Mouse (Mus musculus): ENCODE results near the gene Akr1a1. TPM values are rescaled to one million over a fixed set of nuclear protein-coding genes. Genes with fewer than 3 reads are reported as not detected.

The Akr1a1 gene
- polyA plus RNA-seq, 1 experiment from 2014 or later = 796 TPM

GRCm38 (mm10) chr4:116626658-116627358, 24.7 kb downstream of the Akr1a1 start:
- H3K4me2 ChIP-seq (ENCODE audit: low read length) = peak overlapping the region; percentile 77
- peak overlapping the region; percentile 96 for H3K27ac ChIP-seq (ENCODE audit: low read length)
- peak overlapping the region; percentile 92 for H3K4me3 ChIP-seq (replicated peaks; ENCODE audit: low read length)
- no peaks in the 10 kb centered on the region for H3K36me3 ChIP-seq (ENCODE audit: control insufficient read depth, insufficient read depth)
- H3K9ac ChIP-seq (replicated peaks; ENCODE audit: low read depth, low read length) = peak overlapping the region; percentile 76
- no peaks in the 10 kb centered on the region for H3K27me3 ChIP-seq (replicated peaks; ENCODE audit: control insufficient read depth, insufficient read depth, low read length)
- H3K4me1 ChIP-seq (replicated peaks; ENCODE audit: control insufficient read depth, insufficient read depth, low read length) = peaks cover 16% of the 10 kb centered on the region
- WGBS = under 1% methylated on average over 50 of the region's 53 CpGs
- ATAC-seq = peak; percentile 78
- no peaks in the 10 kb centered on the region for H3K9me3 ChIP-seq (ENCODE audit: control insufficient read depth, low read length)

- H3K9ac ChIP-seq (replicated peaks; ENCODE audit: low read depth, low read length) = no peak overlapping the region
- H3K4me2 ChIP-seq (ENCODE audit: low read length) = no peak overlapping the region
- peaks cover 16% of the 10 kb centered on the region for H3K4me1 ChIP-seq (replicated peaks; ENCODE audit: control insufficient read depth, insufficient read depth, low read length)
- H3K4me3 ChIP-seq (replicated peaks; ENCODE audit: low read length) = no peak overlapping the region
- no peaks in the 10 kb centered on the region for H3K9me3 ChIP-seq (ENCODE audit: control insufficient read depth, low read length)
- 94% methylated on average over 4 of the region's 4 CpGs for WGBS
- ATAC-seq = no peak
- H3K36me3 ChIP-seq (ENCODE audit: control insufficient read depth, insufficient read depth) = 0 out of 2 replicates have a peak, but pooled peaks cover 2% of the 10 kb centered on the region
- no peaks in the 10 kb centered on the region for H3K27me3 ChIP-seq (replicated peaks; ENCODE audit: control insufficient read depth, insufficient read depth, low read length)
- no peak overlapping the region for H3K27ac ChIP-seq (ENCODE audit: low read length)
These were observed 26.6 kb downstream of the Akr1a1 start for GRCm38 (mm10) chr4:116624831-116625230.

GRCm38 (mm10) chr4:116615237-116615636, 36.2 kb downstream of the Akr1a1 start:
- Histone ChIP-seq H3K4me3 (replicated peaks; ENCODE audit: low read length) (no peak overlapping the region), H3K4me2 (ENCODE audit: low read length) (no peak overlapping the region), H3K9me3 (ENCODE audit: control insufficient read depth, low read length) (no peaks in the 10 kb centered on the region), H3K9ac (replicated peaks; ENCODE audit: low read depth, low read length) (no peak overlapping the region), H3K36me3 (ENCODE audit: control insufficient read depth, insufficient read depth) (peaks cover 38% of the 10 kb centered on the region), H3K27ac (ENCODE audit: low read length) (no peak overlapping the region), H3K4me1 (replicated peaks; ENCODE audit: control insufficient read depth, insufficient read depth, low read length) (no peaks in the 10 kb centered on the region), H3K27me3 (replicated peaks; ENCODE audit: control insufficient read depth, insufficient read depth, low read length) (no peaks in the 10 kb centered on the region)
- 100% methylated on average over 2 of the region's 2 CpGs for WGBS
- no peak for ATAC-seq

DNA sequence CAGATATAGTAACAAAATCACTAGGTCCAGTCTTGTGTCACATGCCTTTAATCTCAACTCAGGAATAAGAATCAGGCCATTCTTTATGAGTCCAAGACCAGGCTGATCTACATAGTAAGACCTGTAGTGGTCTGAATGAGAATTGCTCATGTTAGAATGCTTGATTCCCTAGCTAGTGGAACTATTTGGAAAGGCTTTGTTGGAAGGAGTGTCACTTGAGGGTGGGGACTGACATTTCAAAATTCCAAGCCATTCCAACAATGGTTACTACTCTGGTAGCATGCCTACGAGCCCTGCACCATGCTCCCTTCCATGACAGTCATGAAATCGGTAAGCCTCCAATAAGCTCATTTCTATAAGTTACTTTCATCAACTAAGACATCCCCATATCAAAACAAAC, 38.9 kb downstream of the Akr1a1 start:
- no peak for ATAC-seq
- WGBS = 90% methylated on average over 2 of the region's 2 CpGs

DNA sequence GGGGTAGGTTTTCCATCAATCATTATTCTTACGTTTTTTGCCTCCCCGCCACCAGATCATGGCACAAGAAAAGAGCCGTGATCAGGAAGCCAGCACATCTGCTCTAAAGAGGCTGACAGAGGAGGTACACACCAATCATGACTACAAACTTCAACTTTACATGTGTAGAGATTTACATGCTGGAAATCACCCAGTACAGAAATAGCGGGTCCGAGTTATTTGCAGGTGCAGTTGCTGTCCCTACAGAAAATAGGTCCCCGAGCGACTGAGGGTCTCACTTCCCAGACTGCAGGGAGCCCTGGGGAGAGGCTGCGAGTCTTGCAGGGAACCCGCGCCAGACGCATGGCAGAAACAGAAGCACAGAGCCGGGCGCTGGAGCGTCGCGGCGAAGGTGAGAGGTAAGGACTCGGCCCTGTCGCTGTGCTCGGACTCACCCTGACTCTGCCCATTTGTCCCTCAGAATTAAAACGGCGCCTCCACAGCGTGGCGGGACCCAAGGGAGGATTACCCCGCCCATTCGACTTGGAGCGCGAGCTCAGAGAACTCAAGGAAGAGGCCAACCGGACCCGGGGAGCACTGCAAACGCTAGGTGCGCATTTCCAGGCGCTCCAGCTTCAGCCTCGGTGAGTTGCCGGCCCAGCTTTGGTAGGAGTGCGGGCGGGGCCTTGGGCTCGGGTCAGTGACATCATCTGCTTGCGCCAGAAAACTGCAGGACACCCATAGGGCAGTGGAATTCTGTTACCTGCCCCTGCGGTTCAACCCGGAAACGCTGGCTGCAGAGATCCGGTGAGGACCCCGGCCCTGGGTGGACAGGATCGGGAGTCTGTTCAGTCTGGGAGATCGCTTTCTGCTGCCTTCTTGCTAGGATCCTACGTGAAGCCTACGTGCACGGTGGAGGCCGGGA, 54.2 kb downstream of the Akr1a1 start:
- Histone ChIP-seq H3K4me3 (replicated peaks; ENCODE audit: low read length) (peak overlapping the region; percentile 66), H3K36me3 (ENCODE audit: control insufficient read depth, insufficient read depth) (peaks cover 17% of the 10 kb centered on the region), H3K27ac (ENCODE audit: low read length) (peak overlapping the region; percentile 57), H3K27me3 (replicated peaks; ENCODE audit: control insufficient read depth, insufficient read depth, low read length) (no peaks in the 10 kb centered on the region), H3K9me3 (ENCODE audit: control insufficient read depth, low read length) (no peaks in the 10 kb centered on the region), H3K9ac (replicated peaks; ENCODE audit: low read depth, low read length) (peak overlapping the region; percentile 74), H3K4me2 (ENCODE audit: low read length) (peak overlapping the region; percentile 87), H3K4me1 (replicated peaks; ENCODE audit: control insufficient read depth, insufficient read depth, low read length) (peaks cover 16% of the 10 kb centered on the region)
- ATAC-seq = peak; percentile 92
- under 1% methylated on average over 50 of the region's 50 CpGs for WGBS

More for the DNA sequence above, 38.9 kb downstream of the Akr1a1 start:
- no peaks in the 10 kb centered on the region for H3K4me1 ChIP-seq (replicated peaks; ENCODE audit: control insufficient read depth, insufficient read depth, low read length)
- no peak overlapping the region for H3K9ac ChIP-seq (replicated peaks; ENCODE audit: low read depth, low read length)
- no peak overlapping the region for H3K4me3 ChIP-seq (replicated peaks; ENCODE audit: low read length)
- H3K4me2 ChIP-seq (ENCODE audit: low read length) = no peak overlapping the region
- peaks cover 47% of the 10 kb centered on the region for H3K36me3 ChIP-seq (ENCODE audit: control insufficient read depth, insufficient read depth)
- H3K27me3 ChIP-seq (replicated peaks; ENCODE audit: control insufficient read depth, insufficient read depth, low read length) = no peaks in the 10 kb centered on the region
- H3K9me3 ChIP-seq (ENCODE audit: control insufficient read depth, low read length) = no peaks in the 10 kb centered on the region
- H3K27ac ChIP-seq (ENCODE audit: low read length) = no peak overlapping the region

DNA sequence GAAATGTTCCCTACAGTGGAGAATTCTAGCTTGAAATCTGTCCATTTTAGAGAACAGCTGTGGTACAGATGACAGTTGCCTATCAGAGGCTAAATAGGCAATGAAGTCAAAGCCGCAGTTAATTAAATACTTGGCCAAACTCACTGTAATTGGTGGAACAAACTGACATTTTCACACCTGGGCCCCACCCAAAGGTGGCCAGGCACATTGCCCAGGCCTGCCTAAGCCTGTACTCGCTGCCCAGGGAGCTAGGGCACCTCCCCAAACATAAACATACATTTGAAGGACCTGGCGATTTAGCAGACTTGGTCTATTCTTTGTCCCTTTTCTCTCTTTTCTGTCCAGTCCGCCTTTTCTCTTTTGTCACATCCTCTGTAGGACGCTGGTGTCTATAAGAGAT, 55.1 kb downstream of the Akr1a1 start, which contains the start of gene Ccdc17:
Gene Ccdc17 (plus strand): TSS at position 276 of the 400 bp plus-strand sequence.
- Histone ChIP-seq H3K4me2 (ENCODE audit: low read length) (peak within 1 kb of the TSS; percentile 87), H3K9me3 (ENCODE audit: control insufficient read depth, low read length) (no peaks in the 10 kb centered on the region), H3K4me1 (replicated peaks; ENCODE audit: control insufficient read depth, insufficient read depth, low read length) (peaks cover 16% of the 10 kb centered on the region), H3K9ac (replicated peaks; ENCODE audit: low read depth, low read length) (peak within 1 kb of the TSS; percentile 74), H3K4me3 (replicated peaks; ENCODE audit: low read length) (peak within 1 kb of the TSS; percentile 66), H3K27me3 (replicated peaks; ENCODE audit: control insufficient read depth, insufficient read depth, low read length) (no peaks in the 10 kb centered on the region), H3K36me3 (ENCODE audit: control insufficient read depth, insufficient read depth) (peaks cover 10% of the 10 kb centered on the region), H3K27ac (ENCODE audit: low read length) (peak within 1 kb of the TSS; percentile 35; the same call in 1 of the 2 replicates)
- 25% methylated on average over 5 of the region's 5 CpGs for WGBS
- no peak for ATAC-seq

GRCm38 (mm10) chr4:116595793-116596192, 55.7 kb downstream of the Akr1a1 start:
- H3K4me2 ChIP-seq (ENCODE audit: low read length) = no peak overlapping the region
- WGBS = 86% methylated on average over 8 of the region's 8 CpGs
- no peak for ATAC-seq

More at GRCm38 (mm10) chr4:116595793-116596192, 55.7 kb downstream of the Akr1a1 start:
- Histone ChIP-seq H3K4me3 (replicated peaks; ENCODE audit: low read length) (no peak overlapping the region), H3K9me3 (ENCODE audit: control insufficient read depth, low read length) (no peaks in the 10 kb centered on the region), H3K9ac (replicated peaks; ENCODE audit: low read depth, low read length) (no peak overlapping the region), H3K27me3 (replicated peaks; ENCODE audit: control insufficient read depth, insufficient read depth, low read length) (no peaks in the 10 kb centered on the region), H3K4me1 (replicated peaks; ENCODE audit: control insufficient read depth, insufficient read depth, low read length) (peaks cover 16% of the 10 kb centered on the region), H3K27ac (ENCODE audit: low read length) (no peak overlapping the region), H3K36me3 (ENCODE audit: control insufficient read depth, insufficient read depth) (peaks cover 5% of the 10 kb centered on the region)

Data from forebrain, embryonic 16.5 days (tissue).